Mouse (Mus musculus) spleen, adult 2 months (tissue): ENCODE data around the gene Eva1a. TPM values are rescaled to one million over a fixed set of nuclear protein-coding genes. Genes with fewer than 3 reads are reported as not detected.

ENCODE experiments used
- DNase-seq, 2 experiments: peaks; one replicate each; pipeline versions ENCODE4 v3.0.0 to v3.0.0-alpha.2; 2012 to 2021; ENCODE audit warnings: low spot score in 2 of 2, low read depth in 1 of 2
- H3K27ac ChIP-seq: fragments of 200-500 bp; 2 replicates; pipeline ENCODE4 v1.5.1; 2012; ENCODE audit warnings: low read length, inconsistent platforms; ENCODE audit not compliant: insufficient read depth
- H3K27me3 ChIP-seq: fragments of 200-500 bp; 2 replicates; pipeline ENCODE4 v1.6.1; 2012; ENCODE audit warnings: mild to moderate bottlenecking, moderate library complexity, low read length, inconsistent platforms; ENCODE audit not compliant: control insufficient read depth, insufficient read depth
- H3K36me3 ChIP-seq: fragments of 200-500 bp; 2 replicates; pipeline ENCODE4 v1.6.1; 2012; ENCODE audit warnings: mild to moderate bottlenecking, low read length, inconsistent platforms; ENCODE audit not compliant: control insufficient read depth, insufficient read depth
- H3K4me1 ChIP-seq: fragments of 200-500 bp; 2 replicates; pipeline ENCODE4 v1.6.1; 2011; ENCODE audit warnings: inconsistent platforms; ENCODE audit not compliant: control insufficient read depth, insufficient read depth, insufficient read length
- H3K4me3 ChIP-seq: fragments of 200-500 bp; 2 replicates; pipeline ENCODE4 v1.5.1; 2011; ENCODE audit warnings: mild to moderate bottlenecking, inconsistent platforms; ENCODE audit not compliant: insufficient read depth, insufficient read length; ENCODE audit errors: extremely low read depth
- CTCF ChIP-seq: fragments of 200-500 bp; IDR thresholded peaks from 2 replicates; pipeline ENCODE4 v1.5.1; 2011; ENCODE audit warnings: mild to moderate bottlenecking, inconsistent platforms; ENCODE audit not compliant: insufficient read depth, insufficient read length, insufficient replicate concordance; ENCODE audit errors: extremely low read depth
- POLR2A ChIP-seq: fragments of 200-500 bp; IDR thresholded peaks from 2 replicates; pipeline ENCODE4 v1.6.1; 2011; ENCODE audit warnings: low read depth, low read length, inconsistent platforms
- WGBS: fragments of 180-500 bp; shearing (Covaris S2); methylation state at CpG from one replicate; pipeline ENCODE4 v1.1.7; 2018; 5-methylcytosine and 5-hydroxymethylcytosine counted together
- polyA plus RNA-seq: library from polyadenylated mRNA; depleted of rRNA; stranded (reverse); fragments of >200 nt; gene quantifications from 2 replicates; pipeline ENCODE4 v1.2.3, GENCODE M21; 2012

The Eva1a gene
- polyA plus RNA-seq, 1 experiment: 0.65 TPM

- no peak overlapping the region for H3K4me3 ChIP-seq
- TF ChIP-seq POLR2A (no peak), CTCF (no peak)
- H3K4me1 ChIP-seq: no peaks in the 10 kb centered on the region
- no peaks in the 10 kb centered on the region for H3K36me3 ChIP-seq
- 81% methylated on average over 5 of the region's 5 CpGs for WGBS
- no peak overlapping the region for H3K27ac ChIP-seq
- H3K27me3 ChIP-seq: no peaks in the 10 kb centered on the region
- DNase-seq: no peak
Measured at GRCm38 (mm10) chr6:82117871-82118270, 77.0 kb downstream of the Eva1a start.

GRCm38 (mm10) chr6:82119322-82120162 lies 78.7 kb downstream of the Eva1a start:
- Histone ChIP-seq H3K27me3 (no peaks in the 10 kb centered on the region), H3K36me3 (no peaks in the 10 kb centered on the region), H3K4me1 (no peaks in the 10 kb centered on the region), H3K27ac (no peak overlapping the region), H3K4me3 (no peak overlapping the region)
- TF ChIP-seq POLR2A: no peak
- 0 out of 2 replicates have a peak, but pooled peaks have one; percentile 2 for TF ChIP-seq CTCF
- WGBS: 24% methylated on average over 16 of the region's 16 CpGs
- no peak for DNase-seq

- TF ChIP-seq POLR2A: no peak
- no peak for TF ChIP-seq CTCF
- WGBS: 87% methylated on average over 2 of the region's 2 CpGs
- H3K36me3 ChIP-seq: no peaks in the 10 kb centered on the region
- no peak overlapping the region for H3K4me3 ChIP-seq
- H3K4me1 ChIP-seq: no peaks in the 10 kb centered on the region
- H3K27me3 ChIP-seq: no peaks in the 10 kb centered on the region
- DNase-seq: no peak
- no peak overlapping the region for H3K27ac ChIP-seq
Measured at GRCm38 (mm10) chr6:82125134-82125533, 84.3 kb downstream of the Eva1a start.

DNA sequence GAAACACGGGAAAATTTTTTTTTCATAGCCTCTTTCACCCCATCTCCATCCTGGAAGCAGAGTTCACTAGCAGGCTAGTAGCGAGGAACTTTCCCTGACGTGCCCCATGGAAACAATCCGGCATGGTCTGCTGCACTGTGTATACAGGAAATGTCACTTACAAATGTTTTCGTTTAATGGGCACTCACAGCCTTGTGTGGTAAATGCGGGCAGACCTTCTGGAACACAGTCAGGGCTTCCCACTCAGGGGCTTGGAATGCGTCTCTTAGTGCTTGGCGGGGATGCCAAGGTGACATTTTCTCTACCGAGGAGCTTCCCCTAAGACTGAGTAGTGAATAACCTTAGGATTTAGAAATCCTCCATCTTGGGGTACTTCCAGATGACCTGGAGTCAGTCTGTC lies 87.0 kb downstream of the Eva1a start:
- Histone ChIP-seq H3K27me3 (no peaks in the 10 kb centered on the region), H3K36me3 (no peaks in the 10 kb centered on the region), H3K4me3 (no peak overlapping the region), H3K27ac (no peak overlapping the region), H3K4me1 (no peaks in the 10 kb centered on the region)
- no peak for DNase-seq
- no peak for TF ChIP-seq CTCF
- TF ChIP-seq POLR2A: no peak
- 64% methylated on average over 9 of the region's 9 CpGs for WGBS

- no peak overlapping the region for H3K4me3 ChIP-seq
- WGBS: 78% methylated on average over 9 of the region's 9 CpGs
- no peaks in the 10 kb centered on the region for H3K27me3 ChIP-seq
- no peak for DNase-seq
- H3K27ac ChIP-seq: no peak overlapping the region
- TF ChIP-seq POLR2A (no peak), CTCF (no peak)
- no peaks in the 10 kb centered on the region for H3K36me3 ChIP-seq
- H3K4me1 ChIP-seq: no peaks in the 10 kb centered on the region
Measured at GRCm38 (mm10) chr6:82129630-82130217, 88.9 kb downstream of the Eva1a start.

DNA sequence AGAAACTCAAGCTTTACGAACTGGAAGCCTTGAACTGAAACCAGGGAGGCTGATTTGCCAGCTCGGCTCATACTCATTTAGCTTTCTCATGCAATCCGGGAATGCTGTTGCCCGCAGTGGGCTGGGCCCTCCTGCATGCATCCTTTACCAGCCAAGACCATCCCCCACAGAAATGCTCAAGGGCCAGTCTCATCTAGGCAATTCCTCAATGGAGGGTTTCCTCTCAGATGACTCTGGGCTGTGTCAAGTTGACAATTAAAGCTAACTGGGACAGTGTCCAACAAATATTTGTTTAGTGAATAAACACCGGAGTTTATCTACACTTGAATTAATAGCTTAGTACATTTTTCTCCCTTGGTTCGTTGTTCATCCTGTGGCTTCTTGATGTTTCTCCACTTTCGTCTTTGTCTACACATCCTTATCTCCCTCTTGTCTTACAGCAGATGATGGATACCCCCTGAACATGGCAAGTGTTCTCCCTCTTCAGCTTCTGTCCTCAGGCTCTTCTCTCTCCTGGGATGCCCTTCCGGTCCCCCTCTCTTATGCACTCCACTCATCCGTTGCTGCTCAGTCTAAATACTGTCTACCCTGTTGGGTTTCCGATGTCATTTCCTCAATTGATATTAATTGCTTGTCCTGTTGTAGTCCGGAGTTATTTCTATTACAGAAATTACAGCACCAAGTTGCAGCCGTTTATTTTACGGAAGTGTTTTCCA lies 92.2 kb downstream of the Eva1a start:
- Histone ChIP-seq H3K4me1 (no peaks in the 10 kb centered on the region), H3K27ac (no peak overlapping the region), H3K27me3 (no peaks in the 10 kb centered on the region), H3K4me3 (no peak overlapping the region), H3K36me3 (no peaks in the 10 kb centered on the region)
- TF ChIP-seq CTCF: no peak
- no peak for TF ChIP-seq POLR2A
- DNase-seq: no peak
- WGBS: 84% methylated on average over 13 of the region's 13 CpGs

DNA sequence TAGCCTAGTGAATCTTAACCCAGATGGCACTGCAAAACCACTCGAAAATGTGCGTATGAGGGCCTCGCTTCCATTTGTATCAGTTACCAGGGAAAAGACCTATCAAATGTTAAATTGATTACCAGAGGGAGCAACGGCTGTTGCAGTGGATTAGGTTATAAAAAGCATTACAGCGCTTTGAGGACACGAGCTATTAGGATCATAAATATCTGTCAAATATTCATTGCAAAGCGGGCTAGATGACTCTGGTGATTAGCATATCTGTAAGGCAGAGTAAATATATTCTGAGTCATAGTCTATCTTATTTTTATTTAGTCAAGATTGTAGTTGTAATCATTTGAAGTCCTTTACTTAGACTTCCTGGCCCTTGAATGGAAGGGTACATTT lies 92.7 kb downstream of the Eva1a start:
- no peak for DNase-seq
- no peak overlapping the region for H3K4me3 ChIP-seq
- WGBS: 88% methylated on average over 7 of the region's 7 CpGs
- TF ChIP-seq CTCF (no peak), POLR2A (no peak)
- H3K27me3 ChIP-seq: no peaks in the 10 kb centered on the region
- no peaks in the 10 kb centered on the region for H3K36me3 ChIP-seq
- H3K27ac ChIP-seq: no peak overlapping the region
- no peaks in the 10 kb centered on the region for H3K4me1 ChIP-seq
